Mouse (Mus musculus) heart, postnatal 0 days (tissue): Measurements from ENCODE around the gene Nr3c2. TPM values are rescaled to one million over a fixed set of nuclear protein-coding genes. Genes with fewer than 3 reads are reported as not detected.

Source experiments
- ATAC-seq: fragments of 200-750 bp; cut with Nextera tagmentation; 2 replicates; pipeline ENCODE4 v1.8.0; 2017; ENCODE audit warnings: low read depth, moderate number of reproducible peaks, moderate library complexity; ENCODE audit not compliant: insufficient read depth
- DNase-seq: peaks from one replicate; pipeline ENCODE4 v3.0.0-alpha.2; 2016; ENCODE audit warnings: low spot score
- H3K27ac ChIP-seq: fragments of 300-500 bp; sonication (generic); 2 replicates; pipeline ENCODE4 v1.5.1; 2014; ENCODE audit warnings: low read depth, mild to moderate bottlenecking
- H3K27me3 ChIP-seq: fragments of 300-500 bp; sonication (generic); 2 replicates; pipeline ENCODE4 v1.6.1; 2014; ENCODE audit warnings: low read length, mixed read lengths; ENCODE audit not compliant: control insufficient read depth, insufficient read depth
- H3K36me3 ChIP-seq: fragments of 300-500 bp; sonication (generic); replicated peaks from 2 replicates; pipeline ENCODE4 v1.6.1; 2014; ENCODE audit warnings: low read length, mixed read lengths; ENCODE audit not compliant: control insufficient read depth, insufficient read depth
- H3K4me1 ChIP-seq: fragments of 300-500 bp; sonication (generic); 2 replicates; pipeline ENCODE4 v1.6.1; 2014; ENCODE audit warnings: antibody characterized with exemption; ENCODE audit not compliant: control insufficient read depth, insufficient read depth
- H3K4me2 ChIP-seq: fragments of 300-500 bp; sonication (generic); 2 replicates; pipeline ENCODE4 v1.6.1; 2014; ENCODE audit warnings: low read depth, mild to moderate bottlenecking, low read length, moderate library complexity
- H3K4me3 ChIP-seq: fragments of 300-500 bp; sonication (generic); 2 replicates; pipeline ENCODE4 v1.5.1; 2014; ENCODE audit warnings: low read depth, low read length
- H3K9ac ChIP-seq: fragments of 300-500 bp; sonication (generic); replicated peaks from 2 replicates; pipeline ENCODE4 v1.6.1; 2014; ENCODE audit warnings: low read depth, low read length, mixed read lengths
- H3K9me3 ChIP-seq: fragments of 300-500 bp; sonication (generic); replicated peaks from 2 replicates; pipeline ENCODE4 v1.6.1; 2016; ENCODE audit warnings: low read length; ENCODE audit not compliant: control insufficient read depth
- CTCF ChIP-seq: IDR thresholded peaks from 2 replicates; pipeline ENCODE4 v1.5.1; 2016; ENCODE audit warnings: antibody characterized with exemption, control low read depth, low read depth
- EP300 ChIP-seq: IDR thresholded peaks from 2 replicates; pipeline ENCODE4 v1.6.1; 2016; ENCODE audit warnings: antibody characterized with exemption, low read depth
- WGBS: fragments of 180-500 bp; shearing (Covaris S2); extraction: QIAGEN DNeasy Blood & Tissue Kit; methylation state at CpG from one replicate; pipeline ENCODE4 v1.1.7; 2014; 5-methylcytosine and 5-hydroxymethylcytosine counted together
- polyA plus RNA-seq: library from polyadenylated mRNA; unstranded; fragments of >200 nt; fragmentation: Nextera tagmentation; extraction: Ambion mirVana; gene quantifications from 2 replicates; pipeline ENCODE4 v1.2.1, GENCODE M21; 2015
- total RNA-seq: library from RNA; depleted of rRNA; stranded (reverse); fragments of >200 nt; gene quantifications from 2 replicates; pipeline ENCODE4 v1.2.3, GENCODE M21; 2014; ENCODE audit warnings: low replicate concordance

The Nr3c2 gene
- total and polyA plus RNA-seq, 2 experiments from 2014 or later: 7.6 to 10.8 TPM

- H3K4me2 ChIP-seq: no peak overlapping the region
- no peaks in the 10 kb centered on the region for H3K27me3 ChIP-seq
- H3K4me3 ChIP-seq: no peak overlapping the region
- ATAC-seq: peak; percentile 44; the same call in 1 of the 2 replicates
- no peaks in the 10 kb centered on the region for H3K9me3 ChIP-seq
- 36% methylated on average over 10 of the region's 10 CpGs for WGBS
- DNase-seq: peak; percentile 21
- H3K4me1 ChIP-seq: no peaks in the 10 kb centered on the region
- no peak overlapping the region for H3K27ac ChIP-seq
- TF ChIP-seq CTCF (no peak), EP300 (no peak)
- H3K36me3 ChIP-seq: no peaks in the 10 kb centered on the region
- H3K9ac ChIP-seq: no peak overlapping the region
Measured at GRCm38 (mm10) chr8:77009425-77009824, 110.2 kb downstream of the Nr3c2 start.

GRCm38 (mm10) chr8:77011985-77012384, 112.7 kb downstream of the Nr3c2 start:
- 78% methylated on average over 3 of the region's 3 CpGs for WGBS
- Histone ChIP-seq H3K4me3 (no peak overlapping the region), H3K27ac (no peak overlapping the region), H3K4me2 (no peak overlapping the region), H3K27me3 (no peaks in the 10 kb centered on the region), H3K4me1 (no peaks in the 10 kb centered on the region), H3K9ac (no peak overlapping the region), H3K9me3 (no peaks in the 10 kb centered on the region), H3K36me3 (no peaks in the 10 kb centered on the region)
- no peak for DNase-seq
- no peak for ATAC-seq
- TF ChIP-seq EP300 (no peak), CTCF (no peak)

GRCm38 (mm10) chr8:77012641-77013040, 113.4 kb downstream of the Nr3c2 start:
- H3K27ac ChIP-seq: no peak overlapping the region
- H3K4me2 ChIP-seq: no peak overlapping the region
- H3K36me3 ChIP-seq: no peaks in the 10 kb centered on the region
- H3K4me3 ChIP-seq: no peak overlapping the region
- ATAC-seq: no peak
- H3K4me1 ChIP-seq: no peaks in the 10 kb centered on the region
- DNase-seq: no peak
- WGBS: 76% methylated on average over 6 of the region's 6 CpGs
- TF ChIP-seq EP300 (no peak), CTCF (no peak)
- H3K9me3 ChIP-seq: no peaks in the 10 kb centered on the region
- H3K9ac ChIP-seq: no peak overlapping the region
- H3K27me3 ChIP-seq: no peaks in the 10 kb centered on the region

DNA sequence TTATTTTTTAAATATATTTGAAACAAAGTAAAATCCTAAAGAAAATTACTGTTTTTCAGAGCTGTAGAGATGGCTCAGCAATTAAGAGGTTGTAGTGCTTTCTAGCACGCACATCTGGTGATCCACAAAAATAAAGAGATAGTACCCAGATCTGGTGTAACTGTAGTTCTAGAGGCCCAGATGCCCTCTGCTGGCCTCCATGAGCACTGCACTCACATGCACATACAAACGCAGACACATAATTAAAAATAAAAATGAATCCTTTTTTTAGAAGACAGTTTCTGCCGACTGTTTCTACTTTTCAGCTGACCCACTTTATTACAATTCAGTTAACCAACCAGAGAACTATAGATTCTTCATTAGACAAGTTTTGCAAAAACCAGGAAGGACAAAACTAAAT, 117.5 kb downstream of the Nr3c2 start:
- no peak for TF ChIP-seq EP300
- TF ChIP-seq CTCF: 0 out of 2 replicates have a peak, but pooled peaks have one; percentile 2
- ATAC-seq (no peak), DNase-seq (no peak)
- no peaks in the 10 kb centered on the region for H3K4me1 ChIP-seq
- H3K9me3 ChIP-seq: no peaks in the 10 kb centered on the region
- no peak overlapping the region for H3K9ac ChIP-seq
- no peaks in the 10 kb centered on the region for H3K27me3 ChIP-seq
- WGBS: 91% methylated on average over 3 of the region's 3 CpGs
- H3K4me2 ChIP-seq: no peak overlapping the region
- H3K4me3 ChIP-seq: no peak overlapping the region
- no peaks in the 10 kb centered on the region for H3K36me3 ChIP-seq
- no peak overlapping the region for H3K27ac ChIP-seq

GRCm38 (mm10) chr8:77023837-77024710, 124.8 kb downstream of the Nr3c2 start:
- Histone ChIP-seq H3K4me1 (0 out of 2 replicates have a peak, but pooled peaks cover 8% of the 10 kb centered on the region), H3K4me3 (no peak overlapping the region), H3K27ac (no peak overlapping the region), H3K4me2 (no peak overlapping the region), H3K9ac (no peak overlapping the region), H3K36me3 (no peaks in the 10 kb centered on the region), H3K9me3 (no peaks in the 10 kb centered on the region), H3K27me3 (no peaks in the 10 kb centered on the region)
- ATAC-seq (no peak), DNase-seq (no peak)
- 51% methylated on average over 13 of the region's 13 CpGs for WGBS
- TF ChIP-seq EP300 (no peak), CTCF (no peak)
